Mouse (Mus musculus): ENCODE results near the gene Nmrk2.

The Nmrk2 gene

DNA sequence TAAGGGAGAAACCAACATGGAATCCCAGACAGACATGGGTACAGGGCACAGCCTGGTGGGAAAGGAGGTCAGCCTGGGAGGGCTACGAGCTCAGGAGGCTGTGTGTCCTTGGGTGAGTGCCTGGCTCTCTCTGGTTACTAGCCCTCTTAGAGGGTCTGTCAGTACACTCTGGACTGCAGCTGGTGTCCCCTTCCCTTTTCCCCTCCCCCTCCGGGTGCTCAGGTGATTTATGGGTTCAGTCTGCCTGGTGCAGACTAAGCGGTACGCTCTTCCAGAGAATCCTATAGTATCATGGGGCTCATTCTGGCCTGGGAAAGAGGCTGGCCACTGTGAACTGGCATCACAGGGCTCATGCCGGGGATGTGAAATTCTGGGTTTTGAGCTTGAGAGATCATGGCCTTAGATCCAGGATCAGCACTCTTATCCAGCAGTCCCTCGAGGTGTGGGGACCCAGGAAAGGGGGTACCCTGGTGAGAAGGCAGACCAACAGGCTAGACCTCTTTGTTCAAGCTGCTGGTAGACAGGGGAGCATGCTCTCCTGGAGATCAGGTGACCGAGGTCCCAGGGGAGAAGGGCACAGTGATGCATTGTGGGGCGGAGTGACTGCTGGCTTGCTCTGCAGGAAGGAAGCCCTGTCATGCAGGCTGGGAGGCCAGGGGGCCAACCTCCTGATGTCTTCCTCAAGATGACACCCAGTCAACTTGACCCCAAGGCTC, 40.1 kb downstream of the Nmrk2 start:
- DNase-seq = peak in 1 of 2 experiments; percentile 17

DNA sequence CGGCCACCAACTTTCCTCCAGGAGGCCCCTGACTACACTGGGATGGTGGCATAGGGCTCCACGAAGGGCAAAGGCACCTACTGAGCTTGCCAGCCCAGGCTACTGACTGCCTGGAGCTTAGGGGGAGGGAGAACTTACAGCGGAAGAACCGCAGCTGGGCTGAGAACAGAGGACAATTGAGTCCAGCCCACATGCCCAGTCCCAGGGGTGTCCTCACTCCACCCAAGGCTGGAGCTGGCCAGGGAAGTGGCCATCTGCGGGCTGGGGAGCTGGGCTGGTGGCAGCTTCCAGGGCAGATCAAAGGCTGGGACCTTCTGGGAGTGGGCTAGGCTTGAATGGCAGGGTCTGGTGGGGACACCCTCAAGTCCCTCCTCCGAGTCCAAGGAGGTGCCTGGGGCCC, 47.1 kb downstream of the Nmrk2 start:
- no peak for DNase-seq

DNA sequence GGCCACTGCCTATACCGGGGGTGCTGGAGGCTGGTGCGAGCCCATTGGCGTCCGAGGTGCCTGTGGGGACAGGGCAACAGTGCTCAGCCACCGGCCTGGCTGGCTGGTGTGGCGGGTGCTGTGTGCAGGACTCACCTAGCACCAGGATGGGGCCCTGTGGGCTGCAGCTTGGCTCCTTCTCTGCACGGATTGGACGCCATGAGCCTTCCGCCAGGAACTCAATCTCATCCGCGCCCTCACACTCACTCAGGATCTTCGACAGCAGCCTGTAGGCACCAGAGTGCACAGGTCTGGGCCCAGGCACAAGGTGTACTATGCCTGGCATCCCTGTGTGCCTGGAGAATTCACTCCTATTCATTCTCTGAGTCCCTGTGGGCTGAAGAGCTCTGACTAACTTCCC, 47.5 kb downstream of the Nmrk2 start:
- no peak for DNase-seq

DNA sequence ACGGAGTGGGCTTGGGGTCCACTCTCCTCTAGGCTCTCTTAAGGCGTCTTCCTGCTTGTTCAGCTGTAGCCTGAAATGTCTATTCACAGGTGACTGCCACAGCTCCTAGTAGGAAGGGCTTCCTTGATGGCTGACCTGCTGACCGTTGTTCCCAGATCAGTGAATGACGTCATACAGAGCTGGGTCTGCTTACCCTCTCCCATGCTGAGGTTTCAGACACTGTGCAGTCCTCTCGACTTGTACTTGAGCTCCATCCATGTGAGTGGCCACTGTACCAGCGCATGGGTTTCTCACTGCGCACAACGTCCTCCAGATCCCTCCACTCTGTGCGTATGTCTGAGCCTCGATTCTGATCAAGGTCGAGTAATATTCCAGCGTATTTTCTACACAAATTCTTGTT, 49.2 kb downstream of the Nmrk2 start:
- no peak for DNase-seq

DNA sequence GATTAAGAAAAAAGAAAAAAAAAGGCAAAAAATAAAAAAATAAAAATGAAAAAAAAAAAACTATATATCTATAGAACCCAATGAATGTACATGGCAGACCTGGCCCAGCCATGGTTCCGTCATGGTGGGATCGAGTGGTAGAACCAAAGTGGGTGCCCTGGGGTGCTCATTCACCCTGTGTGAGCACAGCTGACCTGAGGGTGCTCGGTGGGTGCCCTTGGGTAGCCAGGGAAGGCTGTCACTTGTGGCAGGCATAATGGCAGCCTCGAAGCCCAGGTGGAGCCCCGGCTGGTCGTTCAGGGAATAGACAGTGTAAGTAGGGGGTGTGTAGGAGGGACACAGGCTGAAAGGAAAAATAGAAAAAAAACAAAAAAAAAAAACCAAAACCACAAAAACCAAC, 50.6 kb downstream of the Nmrk2 start:
- DNase-seq = no peak
